Mouse (Mus musculus) left cerebral cortex, postnatal 10 days (tissue): Measurements from ENCODE around the gene Neu3. TPM values are rescaled to one million over a fixed set of nuclear protein-coding genes. Genes with fewer than 3 reads are reported as not detected.

Source experiments
- total RNA-seq, 2 experiments: library from RNA; stranded (reverse); gene quantifications; 2 replicates each; pipeline ENCODE4 v1.2.3; 2021

Gene Neu3
- total RNA-seq, 2 experiments from 2014 or later: 2.7 to 3.1 TPM

Other genes with a start within 250 kb of the Neu3 start
- 1 to 10 TPM; 3.3 TPM for gene Tpbgl, start 201.3 kb downstream of the Neu3 start, total RNA-seq
- 10 to 100 TPM; 15.4 to 15.8 TPM for gene Slco2b1, start 117.1 kb downstream of the Neu3 start, total RNA-seq
- under 1 TPM in 1 of 2 experiments, not detected in 1; 0.51 TPM for gene Olfr520, start 98.1 kb downstream of the Neu3 start, total RNA-seq
- not detected for gene Olfr521, start 64.9 kb downstream of the Neu3 start, total RNA-seq
- gene Xrra1, start 30.7 kb upstream of the Neu3 start, total RNA-seq: 1 to 10 TPM; 1.3 to 1.5 TPM
- 10 to 100 TPM; 79.7 to 86.7 TPM for gene Spcs2, start 35.0 kb upstream of the Neu3 start, total RNA-seq
- 10 to 100 TPM; 38.3 to 39.4 TPM for gene Rnf169, start 152.0 kb upstream of the Neu3 start, total RNA-seq
- under 1 TPM in 1 of 2 experiments, not detected in 1; 0.62 TPM for gene Chrdl2, start 177.8 kb upstream of the Neu3 start, total RNA-seq